Mouse (Mus musculus): Measurements from ENCODE around the gene Rpl36a.

GRCm38 (mm10) chrX:134599922-134600565 is 14.6 kb downstream of the Rpl36a start:
- TF ChIP-seq CTCF (IDR thresholded peaks at IDR 0.05; ENCODE audit: low read depth, low read length) (no peak), GATA1 (IDR thresholded peaks at IDR 0.05; ENCODE audit: borderline replicate concordance, low read length) (no peak), GATA2 (IDR thresholded peaks at IDR 0.05; ENCODE audit: borderline replicate concordance, low read depth, low read length) (no peak), TAL1 (conservative IDR thresholded peaks at IDR 0.05; ENCODE audit: low read depth, low read length) (no peak), POLR2AphosphoS5 (IDR thresholded peaks at IDR 0.05; ENCODE audit: insufficient replicate concordance, low read depth, low read length) (no peak)

Measured in G1E (cell line).